Mouse (Mus musculus) midbrain, postnatal 0 days (tissue): Measurements from ENCODE around the gene Dctn5. TPM values are rescaled to one million over a fixed set of nuclear protein-coding genes. Genes with fewer than 3 reads are reported as not detected.
"Not testable (repeated sequence)": the region's sequence is repeated elsewhere in the genome, so short reads cannot be mapped to it uniquely, and the experiment has no call there.

Experiments
- ATAC-seq: fragments of 200-750 bp; cut with Nextera tagmentation; 2 replicates; pipeline ENCODE4 v1.8.0; 2017; ENCODE audit warnings: moderate number of reproducible peaks, mild to moderate bottlenecking, moderate TSS enrichment, moderate library complexity; ENCODE audit not compliant: low FRiP score
- DNase-seq: peaks from one replicate; pipeline ENCODE4 v3.0.0-alpha.2; 2015; ENCODE audit warnings: low spot score
- H3K27ac ChIP-seq: fragments of 300-500 bp; sonication (generic); 2 replicates; pipeline ENCODE4 v1.5.1; 2014; ENCODE audit warnings: low read depth, mild to moderate bottlenecking, low read length, mixed read lengths
- H3K27me3 ChIP-seq: fragments of 300-500 bp; sonication (generic); 2 replicates; pipeline ENCODE4 v1.6.1; 2014; ENCODE audit warnings: low read length, control low read depth, mixed read lengths; ENCODE audit not compliant: insufficient read depth
- H3K36me3 ChIP-seq: fragments of 300-500 bp; sonication (generic); 2 replicates; pipeline ENCODE4 v1.6.1; 2014; ENCODE audit warnings: low read length, control low read depth, mixed read lengths; ENCODE audit not compliant: insufficient read depth
- H3K4me1 ChIP-seq: fragments of 300-500 bp; sonication (generic); 2 replicates; pipeline ENCODE4 v1.6.1; 2014; ENCODE audit warnings: mild to moderate bottlenecking, control low read depth, antibody characterized with exemption, low read length, mixed read lengths; ENCODE audit not compliant: insufficient read depth
- H3K4me2 ChIP-seq: fragments of 300-500 bp; sonication (generic); 2 replicates; pipeline ENCODE4 v1.6.1; 2014; ENCODE audit warnings: low read depth, mild to moderate bottlenecking, low read length, mixed read lengths; ENCODE audit not compliant: poor library complexity, severe bottlenecking
- H3K4me3 ChIP-seq: fragments of 300-500 bp; sonication (generic); 2 replicates; pipeline ENCODE4 v1.5.1; 2014; ENCODE audit warnings: low read depth, mild to moderate bottlenecking, low read length, moderate library complexity
- H3K9ac ChIP-seq: fragments of 300-500 bp; sonication (generic); replicated peaks from 2 replicates; pipeline ENCODE4 v1.6.1; 2014; ENCODE audit warnings: mild to moderate bottlenecking, low read length, moderate library complexity, mixed read lengths; ENCODE audit not compliant: poor library complexity, severe bottlenecking
- H3K9me3 ChIP-seq: fragments of 300-500 bp; sonication (generic); 2 replicates; pipeline ENCODE4 v1.6.1; 2016; ENCODE audit warnings: low read length, control low read depth
- CTCF ChIP-seq: IDR thresholded peaks from 2 replicates; pipeline ENCODE4 v1.5.1; 2016; ENCODE audit warnings: antibody characterized with exemption, mild to moderate bottlenecking
- WGBS: fragments of 180-500 bp; shearing (Covaris S2); extraction: QIAGEN DNeasy Blood & Tissue Kit; methylation state at CpG from one replicate; pipeline ENCODE4 v1.1.7; 2014; 5-methylcytosine and 5-hydroxymethylcytosine counted together
- polyA plus RNA-seq: library from polyadenylated mRNA; unstranded; fragments of >200 nt; fragmentation: Nextera tagmentation; extraction: Ambion mirVana; gene quantifications from 2 replicates; pipeline ENCODE4 v1.2.1, GENCODE M21; 2015
- total RNA-seq: library from RNA; depleted of rRNA; stranded (reverse); fragments of >200 nt; gene quantifications from 2 replicates; pipeline ENCODE4 v1.2.3, GENCODE M21; 2014; rRNA removed

The Dctn5 gene
- total RNA-seq (106 TPM in 2 replicates), polyA plus RNA-seq (144 and 169 TPM in 2 replicates)

GRCm38 (mm10) chr7:122132497-122133337, at the start of gene Dctn5, which contains the start of gene Palb2:
Dctn5 (plus strand) TSS chr7:122133041.
Palb2 (minus strand) TSS chr7:122132985.
- Histone ChIP-seq H3K4me3 (peak within 1 kb of the TSS; percentile 83), H3K4me1 (0 out of 2 replicates have a peak, but pooled peaks cover 6% of the 10 kb centered on the region), H3K36me3 (peaks cover 18% of the 10 kb centered on the region), H3K9ac (peak within 1 kb of the TSS; percentile 83), H3K27me3 (no peaks in the 10 kb centered on the region), H3K9me3 (no peaks in the 10 kb centered on the region), H3K27ac (peak within 1 kb of the TSS; percentile 80), H3K4me2 (peak within 1 kb of the TSS; percentile 92)
- under 1% methylated on average over 52 of the region's 54 CpGs for WGBS
- peak; percentile 97 for ATAC-seq
- DNase-seq, result peak; percentile 98
- TF ChIP-seq CTCF, result no peak

GRCm38 (mm10) chr7:122087195-122087982, 45.5 kb upstream of the Dctn5 start:
- no peak for TF ChIP-seq CTCF
- Histone ChIP-seq H3K27me3 (no peaks in the 10 kb centered on the region), H3K9me3 (no peaks in the 10 kb centered on the region), H3K27ac (no peak overlapping the region), H3K4me3 (no peak overlapping the region), H3K4me1 (no peaks in the 10 kb centered on the region), H3K9ac (no peak overlapping the region), H3K36me3 (peaks cover 53% of the 10 kb centered on the region), H3K4me2 (no peak overlapping the region)
- no peak for DNase-seq
- no peak for ATAC-seq
- WGBS, result 93% methylated on average over 11 of the region's 11 CpGs

GRCm38 (mm10) chr7:122094564-122095330, 38.1 kb upstream of the Dctn5 start:
- no peak overlapping the region for H3K27ac ChIP-seq
- 94% methylated on average over 2 of the region's 2 CpGs for WGBS
- no peak overlapping the region for H3K9ac ChIP-seq
- H3K4me1 ChIP-seq, result no peaks in the 10 kb centered on the region
- no peak for TF ChIP-seq CTCF
- ATAC-seq (no peak), DNase-seq (no peak)
- peaks cover 55% of the 10 kb centered on the region for H3K36me3 ChIP-seq
- H3K4me3 ChIP-seq, result no peak overlapping the region
- H3K27me3 ChIP-seq, result no peaks in the 10 kb centered on the region
- no peak overlapping the region for H3K4me2 ChIP-seq
- no peaks in the 10 kb centered on the region for H3K9me3 ChIP-seq

- Histone ChIP-seq H3K4me1 (peaks cover 5% of the 10 kb centered on the region; the same call in 1 of the 2 replicates), H3K4me2 (no peak overlapping the region), H3K27me3 (no peaks in the 10 kb centered on the region), H3K36me3 (peaks cover 30% of the 10 kb centered on the region), H3K27ac (no peak overlapping the region), H3K4me3 (no peak overlapping the region), H3K9ac (no peak overlapping the region), H3K9me3 (no peaks in the 10 kb centered on the region)
- WGBS, result 90% methylated on average over 3 of the region's 3 CpGs
- no peak for DNase-seq
- no peak for TF ChIP-seq CTCF
- no peak for ATAC-seq
Observed at GRCm38 (mm10) chr7:122098009-122098408, 34.8 kb upstream of the Dctn5 start.

GRCm38 (mm10) chr7:122099222-122099621, 33.6 kb upstream of the Dctn5 start:
- Histone ChIP-seq H3K27ac (no peak overlapping the region), H3K9ac (no peak overlapping the region), H3K27me3 (no peaks in the 10 kb centered on the region), H3K4me2 (no peak overlapping the region), H3K9me3 (no peaks in the 10 kb centered on the region), H3K4me3 (no peak overlapping the region), H3K4me1 (peaks cover 5% of the 10 kb centered on the region; the same call in 1 of the 2 replicates), H3K36me3 (peaks cover 27% of the 10 kb centered on the region)
- peak; percentile 92 for TF ChIP-seq CTCF
- DNase-seq (peak; percentile 67), ATAC-seq (no peak)
- WGBS, result 55% methylated on average over 4 of the region's 4 CpGs

- peak overlapping the region; percentile 59; the same call in 1 of the 2 replicates for H3K27ac ChIP-seq
- WGBS, result 10% methylated on average over 24 of the region's 28 CpGs
- H3K36me3 ChIP-seq, H3K27me3 ChIP-seq, DNase-seq, H3K9me3 ChIP-seq, H3K4me1 ChIP-seq: not testable (repeated sequence)
- H3K9ac ChIP-seq, result peak overlapping the region; percentile 81
- ATAC-seq, result peak; percentile 70
- peak overlapping the region; percentile 62 for H3K4me2 ChIP-seq
- peak overlapping the region; percentile 64 for H3K4me3 ChIP-seq
Observed at GRCm38 (mm10) chr7:122101014-122101746, 31.7 kb upstream of the Dctn5 start.
